Mouse (Mus musculus) ZHBTc4 (cell line): ENCODE results near the gene Pole4.

Source experiments
- DNase-seq: peaks from one replicate; pipeline ENCODE4 v3.0.0-alpha.2; 2011; ENCODE audit warnings: low read depth, low spot score

Gene Pole4

GRCm38 (mm10) chr6:82613201-82613600 is 92.0 kb downstream of the Pole4 start:
- DNase-seq: peak; percentile 93

DNA sequence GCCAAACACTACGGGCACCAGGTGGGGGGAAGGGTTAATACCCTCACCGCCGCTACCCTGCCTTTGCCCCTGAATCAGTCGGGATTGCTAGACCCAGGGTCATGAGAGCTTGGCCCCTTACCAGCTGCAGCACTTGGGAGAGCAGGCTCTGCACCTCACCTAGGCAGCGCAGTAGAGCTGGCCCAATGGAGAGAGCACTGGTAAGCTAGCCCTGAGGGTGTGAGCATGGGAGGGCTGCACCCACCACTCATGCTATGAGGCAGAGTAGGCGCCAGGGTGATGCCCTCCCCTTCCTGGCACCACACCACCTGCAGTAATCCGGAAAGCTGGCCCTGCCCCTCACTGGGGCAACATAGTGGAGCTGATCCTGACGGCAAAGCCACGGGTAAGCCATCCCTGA is 94.1 kb downstream of the Pole4 start:
- DNase-seq: peak; percentile 28

DNA sequence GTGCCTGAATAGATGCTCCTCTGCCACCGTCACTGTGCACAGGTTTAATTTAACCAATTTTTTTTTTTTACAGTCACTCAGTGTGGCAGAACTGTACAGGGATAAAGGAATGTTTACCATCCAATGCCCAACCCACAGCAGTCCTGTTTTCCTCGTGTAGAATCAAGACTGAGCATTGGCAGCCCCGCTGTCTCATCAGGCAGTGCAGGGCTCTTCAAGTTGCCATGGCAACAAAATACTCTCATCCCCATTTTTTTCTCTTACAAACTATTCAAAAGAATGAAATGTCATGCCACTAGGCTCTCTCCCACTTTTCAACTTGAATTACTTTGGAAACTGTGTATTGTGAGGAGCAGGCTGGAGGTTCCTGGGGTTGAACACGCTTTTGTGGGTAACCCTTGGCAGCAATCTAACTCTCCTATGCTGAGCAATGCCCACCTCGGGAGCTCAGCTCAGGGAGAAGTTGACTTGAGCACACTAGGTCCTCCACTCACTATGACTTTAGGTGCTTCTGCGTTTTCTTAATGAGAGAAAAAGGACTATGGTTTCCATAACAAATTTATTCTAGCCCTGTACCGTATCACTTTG is 95.7 kb downstream of the Pole4 start:
- no peak for DNase-seq

DNA sequence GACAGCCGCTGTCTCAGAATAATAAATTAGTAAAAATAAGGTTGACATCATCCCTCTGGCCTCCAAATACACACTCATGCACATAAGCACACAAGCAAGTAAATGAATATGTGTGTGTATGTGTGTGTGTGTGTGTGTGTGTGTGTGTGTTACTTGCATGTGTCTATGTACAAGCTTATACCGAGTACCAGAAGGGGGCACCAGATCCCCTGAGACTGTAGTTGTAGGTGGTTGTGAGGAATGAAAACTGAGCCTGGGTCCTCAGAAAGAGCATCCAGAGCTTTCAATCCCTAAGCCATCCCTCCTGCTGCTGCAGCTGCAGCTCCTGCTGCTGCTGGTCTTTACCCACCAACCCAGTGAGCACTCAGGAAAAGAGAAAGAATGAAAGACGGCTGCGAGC is 96.4 kb downstream of the Pole4 start:
- DNase-seq: peak; percentile 69

- DNase-seq: no peak
These were observed 100.4 kb downstream of the Pole4 start for GRCm38 (mm10) chr6:82604791-82605190.

DNA sequence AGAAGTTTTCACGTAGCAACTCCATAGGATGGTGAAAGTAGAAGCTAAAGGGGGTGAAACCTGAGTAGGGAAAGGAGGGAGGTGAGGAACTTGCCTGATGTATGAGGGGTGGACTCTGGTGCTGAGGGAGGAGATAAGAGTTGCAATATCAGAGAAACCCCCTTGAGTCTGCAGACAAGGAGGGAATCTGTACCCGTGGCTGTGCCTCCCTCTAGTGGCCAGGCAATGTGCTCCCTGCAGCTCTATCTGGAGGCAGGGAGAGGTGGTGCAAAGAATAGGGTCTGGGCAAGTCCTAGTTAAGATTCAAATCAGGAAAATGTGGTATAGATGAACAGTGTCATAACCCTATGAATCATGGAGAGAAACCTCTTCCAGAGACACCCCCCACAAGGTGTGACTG is 101.5 kb downstream of the Pole4 start:
- DNase-seq: peak; percentile 68

DNA sequence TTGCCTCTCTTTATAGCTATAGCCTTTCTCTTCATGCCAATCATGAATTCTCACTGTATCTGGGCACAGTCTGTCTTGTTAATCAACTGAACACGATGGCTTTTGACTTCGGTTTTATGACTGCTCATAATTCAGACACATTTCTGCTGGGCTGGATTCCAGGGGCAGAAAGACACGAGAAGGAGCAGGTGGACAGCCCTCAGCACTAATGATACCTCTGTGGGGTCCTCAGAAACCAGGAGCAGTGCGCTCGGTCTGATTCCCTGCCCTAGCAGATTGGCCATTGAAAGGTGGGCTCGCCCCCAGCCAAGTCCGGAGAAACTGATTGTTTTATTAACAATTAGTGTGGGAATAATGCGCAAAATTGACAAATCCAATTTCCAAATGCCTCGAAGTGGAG is 101.9 kb downstream of the Pole4 start:
- DNase-seq: no peak

- no peak for DNase-seq
These were observed 109.6 kb downstream of the Pole4 start for GRCm38 (mm10) chr6:82595461-82596090.

GRCm38 (mm10) chr6:82589387-82589786 is 115.8 kb downstream of the Pole4 start:
- DNase-seq: no peak

DNA sequence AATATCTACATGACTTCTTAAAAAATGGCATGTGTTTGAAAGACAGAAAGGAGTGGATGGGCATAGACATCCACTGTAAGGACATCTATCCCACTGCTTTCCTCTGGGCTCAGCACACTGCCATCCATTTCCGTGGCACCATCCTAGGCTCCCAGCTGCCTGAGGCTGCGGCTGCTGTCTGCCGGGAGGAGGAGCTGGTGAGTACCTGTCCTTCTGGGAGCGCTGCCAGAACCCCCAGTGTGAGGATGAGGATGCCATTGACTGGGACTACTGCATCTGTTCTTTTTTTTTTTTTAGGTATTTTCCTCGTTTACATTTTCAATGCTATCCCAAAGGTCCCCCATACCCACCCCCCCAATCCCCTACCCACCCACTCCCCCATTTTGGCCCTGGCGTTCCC is 119.8 kb downstream of the Pole4 start:
- DNase-seq: peak; percentile 37

DNA sequence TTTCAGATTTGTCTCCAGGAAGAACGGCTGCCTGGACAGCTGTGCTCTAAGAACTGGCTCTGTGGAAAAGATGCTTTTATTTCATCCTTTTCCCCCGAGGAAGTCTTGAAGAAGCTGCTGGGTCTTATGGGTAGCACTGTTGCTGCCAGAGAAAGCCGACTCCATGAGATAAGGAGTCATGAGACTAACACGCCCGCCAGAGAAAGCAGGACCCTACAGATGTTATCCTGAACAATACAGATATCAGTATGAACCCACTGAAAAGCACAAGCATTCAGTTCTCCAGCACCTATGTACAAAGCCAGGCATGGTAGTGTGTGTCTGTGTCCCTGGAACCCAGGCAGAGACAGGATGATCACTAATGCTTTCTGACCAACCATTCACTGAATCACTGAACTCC is 129.7 kb downstream of the Pole4 start:
- DNase-seq: no peak
